Mouse (Mus musculus) mesoderm, embryonic 11.5 days (tissue): ENCODE data around the gene Per1.
A peak's percentile ranks its signal among the peaks of the same experiment; 100 is the strongest.

ENCODE experiments used
- DNase-seq: peaks from one replicate; pipeline ENCODE4 v3.0.0-alpha.2; 2012; ENCODE audit warnings: low read depth, low spot score

Per1 gene

DNA sequence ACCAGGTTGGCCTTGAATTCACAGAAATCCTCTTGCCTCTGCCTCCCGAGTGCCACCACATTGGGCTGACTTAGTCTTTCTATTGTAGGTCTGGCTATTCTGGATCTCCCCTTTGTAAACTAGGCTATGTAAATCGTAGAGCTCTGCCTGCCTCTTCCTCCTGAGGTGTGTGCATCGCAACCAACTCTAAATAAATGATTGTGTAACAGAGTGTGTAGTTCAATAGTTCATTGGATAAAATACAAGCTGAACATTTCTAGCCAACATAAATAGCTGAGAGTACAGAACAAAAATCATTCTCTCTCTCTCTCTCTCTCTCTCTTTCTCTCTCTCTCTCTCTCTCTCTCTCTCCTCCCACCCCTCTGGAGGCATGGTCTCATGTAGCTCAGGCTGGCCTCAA lies 19.6 kb downstream of the Per1 start:
- no peak for DNase-seq

DNA sequence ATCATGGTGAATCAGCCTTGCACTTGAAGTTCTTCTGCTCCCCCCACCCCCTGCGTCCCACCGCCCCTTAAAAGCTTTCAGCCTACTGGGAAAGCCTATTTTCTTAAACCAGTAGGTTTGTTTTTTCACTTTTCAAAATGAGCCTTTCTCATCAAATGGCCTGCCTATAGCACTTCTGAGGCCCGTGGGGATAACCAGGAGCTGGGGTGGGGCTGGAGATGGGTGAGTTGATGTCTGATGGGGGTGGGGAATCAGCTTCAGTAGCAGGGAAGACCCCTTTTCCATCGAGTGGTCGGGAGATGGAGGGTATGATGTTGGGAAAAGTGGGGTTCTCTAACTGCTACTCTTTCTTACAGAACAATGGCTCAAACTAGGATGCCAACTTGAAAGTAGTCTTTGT lies 21.8 kb downstream of the Per1 start:
- no peak for DNase-seq

DNA sequence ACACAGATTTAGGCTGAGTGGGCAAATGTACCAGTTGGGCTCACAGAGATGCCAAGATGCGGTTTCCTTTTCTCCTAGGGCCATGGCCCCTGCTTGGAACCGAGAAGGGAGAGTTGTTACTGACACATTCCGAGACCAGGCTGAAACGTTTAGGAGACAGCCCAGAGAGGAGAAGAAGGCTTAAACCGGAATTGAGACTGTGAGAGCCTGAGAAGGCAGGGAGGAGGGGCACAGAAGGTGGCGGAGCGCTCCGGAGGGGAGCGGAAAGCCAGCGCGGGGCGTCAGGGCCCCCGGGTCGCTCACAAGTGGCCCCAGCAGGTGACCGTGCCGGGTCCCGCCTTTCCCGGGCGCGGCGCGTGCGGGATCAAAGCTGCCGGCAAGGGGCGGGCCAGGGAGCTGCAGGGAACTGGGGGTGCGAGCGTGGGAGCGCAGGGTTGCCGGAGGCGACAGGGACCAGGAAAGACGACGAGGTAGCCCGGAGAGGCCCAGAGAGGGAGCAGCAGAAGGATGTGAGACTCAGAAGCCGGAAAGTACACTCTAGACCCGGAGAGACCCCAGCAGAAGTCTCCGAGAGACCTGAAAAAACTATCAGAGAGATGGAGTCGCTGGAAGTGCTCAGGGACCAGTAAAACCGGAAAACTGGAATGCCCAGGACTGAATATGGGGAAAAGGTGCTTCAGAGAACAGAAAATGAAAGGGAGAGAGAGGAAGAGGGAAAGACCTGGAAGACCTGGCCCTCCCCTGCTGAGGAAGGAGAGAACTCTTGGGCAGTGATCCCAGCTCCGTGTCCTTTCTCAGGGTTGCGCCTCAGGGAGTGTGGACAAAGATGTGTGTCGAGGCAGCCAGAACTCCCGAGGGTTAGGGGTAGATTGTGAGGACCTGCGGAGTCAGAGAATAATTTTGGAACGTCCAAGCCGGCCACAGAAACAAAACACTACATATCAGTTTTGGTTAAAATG lies 23.0 kb downstream of the Per1 start:
- peak; percentile 66 for DNase-seq

DNA sequence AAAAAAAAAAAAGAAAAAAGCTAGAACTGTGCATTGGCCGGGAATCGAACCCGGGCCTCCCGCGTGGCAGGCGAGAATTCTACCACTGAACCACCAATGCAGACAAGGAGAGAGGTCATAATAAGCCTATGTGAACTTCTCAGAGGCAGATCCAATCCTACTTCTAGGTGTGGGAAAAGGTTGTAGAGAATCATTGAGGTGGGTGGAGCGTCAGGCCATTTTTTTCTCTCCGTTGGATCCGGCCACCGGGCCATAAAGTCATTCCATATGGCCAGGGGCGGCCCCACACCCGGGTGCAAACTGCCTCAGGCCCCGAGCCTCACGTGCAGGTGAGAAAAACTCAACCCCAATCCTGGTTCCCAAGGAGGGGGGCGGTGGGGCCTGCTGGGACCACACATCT lies 23.7 kb downstream of the Per1 start:
- peak; percentile 86 for DNase-seq

DNA sequence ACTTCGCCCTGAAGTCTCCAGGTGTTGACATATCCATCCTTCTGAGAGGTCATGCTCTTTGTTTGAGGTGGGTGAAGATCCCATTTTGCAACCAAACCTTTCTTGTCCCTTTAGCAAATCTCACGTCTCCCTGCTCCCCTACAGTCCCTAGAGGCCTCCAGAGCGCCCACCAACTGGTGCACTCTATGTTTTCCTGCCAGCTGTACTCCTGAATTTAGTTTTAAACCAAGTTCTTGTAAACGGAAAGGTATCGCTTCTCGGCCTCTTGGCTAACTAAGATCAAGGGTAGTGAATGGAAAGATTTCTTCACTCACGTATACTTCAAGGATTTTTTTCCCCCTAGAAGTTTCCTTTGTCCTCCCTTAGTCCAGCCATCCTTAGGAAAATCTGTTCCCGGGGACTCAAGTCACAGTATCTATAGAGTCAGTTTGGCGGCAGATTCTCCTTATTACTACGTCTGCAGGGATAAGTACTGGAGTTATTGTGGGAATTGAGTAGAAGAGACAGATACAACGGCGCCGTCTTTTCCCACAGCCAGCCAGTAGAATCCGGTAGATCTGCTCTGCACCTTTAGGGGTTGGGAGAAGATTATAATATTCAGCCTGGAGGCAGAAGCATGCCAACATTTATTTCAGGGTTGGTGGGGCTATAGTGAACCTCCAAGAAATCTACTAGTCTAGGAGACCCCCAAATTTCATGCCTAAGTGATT lies 24.6 kb downstream of the Per1 start:
- no peak for DNase-seq

DNA sequence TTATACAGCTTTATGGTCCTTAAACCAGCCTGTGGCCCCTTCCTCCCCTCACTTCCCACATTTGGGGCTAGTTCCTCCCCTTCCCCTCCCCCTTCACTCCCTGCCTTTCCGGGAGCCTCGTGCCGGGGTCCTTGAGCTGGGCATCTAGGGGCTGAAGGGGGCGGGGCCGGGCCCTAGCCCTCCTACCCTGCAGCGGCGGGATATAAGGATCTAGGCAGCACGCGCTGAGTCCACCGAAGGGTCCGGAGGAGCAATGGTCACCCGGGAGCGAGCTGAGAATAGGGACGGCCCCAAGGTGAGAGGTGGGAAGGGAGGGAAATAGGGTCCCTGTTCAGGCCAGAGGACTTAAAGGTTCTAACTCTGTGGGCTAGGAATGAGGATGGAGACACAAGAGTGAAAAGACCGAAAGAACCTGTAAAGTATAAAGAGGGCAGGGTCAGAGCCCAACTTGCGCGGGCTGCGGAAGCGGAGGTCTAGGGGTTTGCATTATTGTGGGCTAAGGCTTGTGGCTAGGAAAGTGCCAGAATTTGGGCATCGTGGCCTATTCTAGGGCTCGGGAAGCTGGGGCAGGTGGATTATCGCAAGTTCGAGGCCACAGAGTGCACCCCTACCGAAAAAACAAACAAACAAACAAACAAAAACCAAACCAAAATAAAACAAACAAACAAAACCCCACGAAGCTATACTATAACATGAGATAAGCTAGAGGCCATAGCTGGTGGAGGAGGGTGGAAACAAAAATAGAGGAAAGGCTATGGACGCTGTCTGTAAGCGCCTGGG lies 25.4 kb downstream of the Per1 start, which contains the start of gene Hes7:
Gene Hes7 (plus strand): TSS at position 184 of the 780 bp plus-strand sequence.
- peak; percentile 63 for DNase-seq

DNA sequence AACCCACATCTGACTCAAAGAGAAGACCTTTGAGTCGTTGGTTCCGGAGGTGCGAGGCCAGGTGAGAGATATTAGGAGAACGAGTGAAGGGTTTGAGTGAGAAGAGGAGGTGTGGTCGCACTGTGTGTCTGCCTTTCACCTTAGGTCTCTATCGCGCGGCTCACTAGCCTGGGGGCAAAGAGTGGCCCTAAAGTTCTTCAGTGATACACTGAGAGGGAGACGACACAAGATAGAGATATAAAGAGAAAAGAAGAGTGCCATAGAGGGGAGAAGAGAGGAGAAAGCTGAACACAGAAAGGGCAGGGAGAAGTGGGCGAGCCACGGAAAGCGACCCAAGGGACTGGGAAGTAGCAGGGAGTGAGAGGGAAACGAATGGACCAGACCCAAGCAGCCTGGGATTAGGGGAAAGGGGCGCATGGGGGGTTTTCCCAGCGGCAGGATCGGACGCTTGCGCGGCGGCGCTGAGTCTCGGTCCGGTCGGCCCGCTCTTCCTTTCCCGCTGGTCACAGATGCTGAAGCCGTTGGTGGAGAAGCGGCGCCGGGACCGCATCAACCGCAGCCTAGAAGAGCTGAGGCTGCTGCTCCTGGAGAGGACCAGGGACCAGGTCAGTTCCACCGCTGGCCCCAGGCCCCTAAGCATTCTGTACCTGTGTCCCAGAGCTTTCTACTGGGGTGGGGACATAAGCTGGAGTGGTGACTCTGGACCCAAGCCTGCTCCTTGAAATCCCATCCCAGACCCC lies 26.2 kb downstream of the Per1 start:
- DNase-seq: peak; percentile 19

DNA sequence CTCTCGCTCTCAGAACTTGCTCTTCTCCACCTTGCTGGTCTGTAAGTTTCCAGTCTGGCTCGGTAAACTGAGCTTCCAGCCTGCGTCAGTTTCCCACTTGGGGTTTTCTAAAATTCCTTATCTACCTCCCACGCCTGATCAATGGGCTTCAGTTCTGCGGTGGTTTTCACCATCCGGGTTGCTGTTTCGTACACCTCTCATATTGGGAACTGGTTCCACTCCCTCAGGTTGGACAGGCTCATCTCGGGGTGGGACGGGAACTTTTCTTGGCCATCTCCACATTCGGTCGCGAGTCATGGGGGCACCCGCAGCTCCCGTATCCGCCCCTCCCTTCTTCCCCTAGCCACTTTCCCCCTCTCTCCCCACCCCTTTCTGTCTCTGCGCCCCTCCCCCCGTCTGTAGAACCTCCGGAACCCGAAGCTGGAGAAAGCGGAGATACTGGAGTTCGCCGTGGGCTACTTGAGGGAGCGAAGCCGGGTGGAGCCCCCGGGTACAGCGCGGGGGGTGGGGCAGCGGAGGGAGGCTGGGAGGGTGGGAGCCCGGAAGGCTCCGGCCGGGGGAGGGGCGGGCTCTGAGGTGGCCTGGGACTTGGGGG lies 26.8 kb downstream of the Per1 start:
- no peak for DNase-seq

DNA sequence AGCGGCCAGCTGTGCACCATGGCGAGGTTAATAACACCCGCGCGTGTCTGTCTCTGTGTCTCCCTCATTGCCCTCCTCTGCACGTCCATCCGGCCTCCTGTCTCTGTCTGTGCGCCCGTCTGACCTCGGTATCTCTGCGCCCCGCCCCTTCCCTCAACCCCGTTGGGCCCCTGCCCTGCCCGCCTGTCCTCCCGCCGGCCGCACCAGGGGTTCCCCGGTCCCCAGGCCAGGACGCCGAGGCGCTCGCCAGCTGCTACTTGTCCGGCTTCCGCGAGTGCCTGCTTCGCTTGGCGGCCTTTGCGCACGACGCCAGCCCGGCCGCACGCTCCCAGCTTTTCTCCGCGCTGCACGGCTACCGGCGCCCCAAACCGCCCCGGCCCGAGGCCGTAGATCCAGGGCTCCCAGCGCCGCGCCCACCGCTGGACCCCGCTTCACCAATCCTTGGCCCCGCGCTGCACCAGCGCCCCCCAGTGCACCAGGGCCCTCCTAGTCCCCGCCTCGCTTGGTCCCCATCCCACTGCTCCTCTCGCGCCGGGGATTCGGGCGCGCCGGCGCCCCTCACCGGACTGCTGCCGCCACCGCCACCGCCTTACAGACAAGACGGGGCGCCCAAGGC lies 27.4 kb downstream of the Per1 start, which contains the start of gene 9130213A22Rik:
Gene 9130213A22Rik (minus strand): TSS at position 254 of the 616 bp plus-strand sequence.
- DNase-seq: peak; percentile 84

DNA sequence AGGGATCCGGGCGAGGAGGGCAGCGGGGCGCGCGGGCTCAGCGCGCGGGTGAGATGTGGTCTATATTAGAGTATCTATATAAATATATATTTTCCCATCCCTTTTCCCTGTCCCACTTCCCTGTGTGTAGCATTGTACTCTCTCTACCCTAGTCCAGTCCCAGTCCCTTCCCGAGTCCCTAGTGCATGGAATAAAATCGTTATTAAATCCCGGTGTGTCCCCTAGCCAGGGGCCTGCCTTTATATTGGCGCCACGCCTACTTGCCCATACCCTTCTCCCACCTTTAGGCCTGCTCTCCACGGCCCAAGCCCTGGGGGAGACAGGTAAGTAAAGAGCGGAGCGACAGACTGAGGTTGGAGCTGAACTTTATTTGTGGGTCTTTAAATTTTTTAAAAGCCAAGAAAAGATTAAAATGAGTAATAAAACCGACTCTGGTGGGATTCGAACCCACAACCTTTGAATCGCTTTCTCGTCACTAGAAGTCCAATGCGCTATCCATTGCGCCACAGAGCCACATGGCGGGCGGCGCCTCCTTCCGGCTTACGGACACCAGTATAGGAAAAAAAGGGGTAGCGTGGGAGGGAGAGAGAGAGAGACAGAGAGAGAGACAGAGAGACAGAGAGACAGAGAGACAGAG lies 28.2 kb downstream of the Per1 start:
- DNase-seq: peak; percentile 94

DNA sequence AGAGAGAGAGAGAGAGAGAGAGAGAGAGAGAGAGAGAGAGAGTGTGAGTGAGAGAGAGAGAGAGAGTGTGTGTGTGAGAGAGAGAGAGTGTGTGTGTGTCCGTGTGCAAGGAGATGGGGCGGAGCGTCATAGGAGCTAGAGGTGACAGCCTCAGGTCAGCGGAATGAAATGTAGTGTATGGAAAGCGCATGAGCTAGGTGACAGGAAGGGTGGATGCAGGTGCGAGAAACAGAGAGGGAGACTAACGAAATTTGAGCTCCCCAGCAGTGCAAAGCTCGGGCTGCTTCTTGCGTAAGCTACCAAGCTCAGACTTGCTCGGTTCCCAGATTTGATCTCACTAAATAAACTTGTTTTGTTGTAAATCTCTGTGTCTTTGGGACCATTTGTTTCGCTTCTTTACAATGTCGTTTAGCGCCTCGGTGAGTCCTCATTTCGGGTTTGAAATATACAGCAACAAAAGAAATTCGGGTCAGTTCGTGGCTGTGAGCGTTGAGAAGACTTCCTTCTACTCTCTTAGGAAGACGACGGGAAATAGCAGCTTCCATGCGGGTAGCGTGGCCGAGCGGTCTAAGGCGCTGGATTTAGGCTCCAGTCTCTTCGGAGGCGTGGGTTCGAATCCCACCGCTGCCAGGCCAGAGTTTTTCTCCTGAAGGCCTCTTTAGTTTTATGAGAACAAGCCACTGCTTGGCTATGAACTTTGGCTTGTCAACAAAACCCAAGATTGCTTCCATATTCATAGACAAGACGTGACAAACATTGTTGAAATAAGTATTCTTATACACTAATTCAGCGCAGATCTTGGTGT lies 28.9 kb downstream of the Per1 start:
- peak; percentile 95 for DNase-seq

DNA sequence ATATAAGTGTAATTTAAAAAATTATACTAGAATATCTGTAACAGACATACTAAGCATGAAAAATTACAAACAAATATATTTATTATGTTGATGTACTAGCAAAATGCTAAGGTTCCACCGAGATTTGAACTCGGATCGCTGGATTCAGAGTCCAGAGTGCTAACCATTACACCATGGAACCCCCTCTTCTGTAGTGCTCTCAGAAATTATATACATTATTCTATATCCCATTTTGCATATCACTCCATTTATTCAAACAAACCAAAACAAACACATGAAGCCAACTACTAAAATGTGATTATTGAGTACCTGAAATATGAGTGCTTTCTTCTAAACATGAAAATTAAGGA lies 29.5 kb downstream of the Per1 start:
- peak; percentile 88 for DNase-seq

DNA sequence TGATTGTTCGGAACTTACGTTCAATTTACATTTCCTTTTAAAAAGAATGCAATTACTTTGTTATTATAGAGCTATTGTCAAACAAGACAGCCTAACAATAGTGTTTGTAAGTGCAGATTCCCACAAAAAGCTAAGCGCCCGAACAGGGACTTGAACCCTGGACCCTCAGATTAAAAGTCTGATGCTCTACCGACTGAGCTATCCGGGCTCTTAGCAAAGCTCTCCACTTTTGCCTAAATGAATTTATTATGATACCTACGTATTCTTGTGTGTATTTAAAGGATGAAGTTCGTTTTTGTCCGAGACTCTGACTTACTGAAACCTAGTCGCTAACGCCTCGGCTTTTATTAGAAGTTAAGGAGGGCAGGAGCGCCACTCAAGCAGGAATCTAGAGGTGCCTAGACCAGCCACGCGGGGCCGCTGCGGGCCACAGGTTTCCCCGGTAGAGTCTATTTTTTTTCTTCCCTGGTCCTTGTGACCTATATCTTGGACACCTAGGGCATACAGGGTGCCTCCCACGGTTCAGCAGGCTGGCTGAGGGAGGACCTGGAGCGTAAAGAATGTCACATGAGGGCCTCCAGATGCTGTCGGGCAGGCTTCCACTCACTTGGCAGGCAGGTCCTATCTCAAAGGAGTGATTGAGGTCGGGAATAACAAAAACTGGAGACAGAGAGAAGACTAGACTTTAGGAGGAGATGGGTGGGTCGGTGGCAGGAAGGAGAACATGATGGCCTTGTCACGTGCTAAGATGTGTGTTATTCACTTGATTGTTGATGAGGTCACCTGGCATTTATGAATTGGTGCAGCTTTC lies 30.2 kb downstream of the Per1 start:
- DNase-seq: peak; percentile 91

DNA sequence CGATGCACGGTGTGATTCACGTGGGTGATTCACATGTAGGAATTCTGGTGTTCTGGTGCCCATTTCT lies 30.7 kb downstream of the Per1 start, which contains the start of gene Aloxe3:
Gene Aloxe3 (plus strand): TSS at position 45 of the 67 bp plus-strand sequence.
- DNase-seq: no peak

DNA sequence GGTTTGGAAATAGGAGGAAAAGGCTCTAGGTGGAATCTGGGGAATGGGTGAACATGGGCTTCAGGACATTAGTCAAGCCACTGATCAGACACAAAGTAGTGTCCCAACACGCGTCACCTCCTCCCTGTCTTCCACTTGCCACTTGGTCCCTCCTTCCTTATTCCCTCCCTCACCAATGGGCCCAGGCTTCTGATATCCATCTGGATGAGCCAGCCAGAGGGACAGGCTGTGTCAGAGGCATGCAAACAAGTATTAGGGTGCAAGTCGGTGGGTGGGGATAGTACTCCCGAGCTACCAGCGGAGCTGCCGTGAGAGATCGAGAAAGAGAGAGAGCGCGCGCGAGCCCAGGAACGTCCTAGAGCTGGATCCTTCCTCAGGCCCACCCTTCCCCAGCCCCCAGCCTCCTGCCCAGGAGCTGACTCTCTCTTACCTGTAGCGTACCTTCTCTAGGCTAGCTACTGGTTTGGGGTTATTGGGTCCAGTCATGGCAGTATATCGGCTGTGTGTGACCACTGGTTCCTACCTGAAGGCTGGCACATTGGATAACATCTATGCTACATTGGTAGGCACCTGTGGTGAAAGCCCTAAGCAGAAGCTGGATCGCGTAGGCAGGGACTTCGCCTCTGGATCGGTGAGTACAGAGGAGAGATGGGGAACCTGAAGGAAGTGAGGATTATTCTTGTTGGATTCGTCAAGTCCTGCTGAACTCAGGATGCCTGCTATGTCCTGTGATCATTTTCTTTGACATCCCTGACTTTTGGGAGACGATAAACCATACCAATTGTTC lies 31.1 kb downstream of the Per1 start:
- peak; percentile 6 for DNase-seq

DNA sequence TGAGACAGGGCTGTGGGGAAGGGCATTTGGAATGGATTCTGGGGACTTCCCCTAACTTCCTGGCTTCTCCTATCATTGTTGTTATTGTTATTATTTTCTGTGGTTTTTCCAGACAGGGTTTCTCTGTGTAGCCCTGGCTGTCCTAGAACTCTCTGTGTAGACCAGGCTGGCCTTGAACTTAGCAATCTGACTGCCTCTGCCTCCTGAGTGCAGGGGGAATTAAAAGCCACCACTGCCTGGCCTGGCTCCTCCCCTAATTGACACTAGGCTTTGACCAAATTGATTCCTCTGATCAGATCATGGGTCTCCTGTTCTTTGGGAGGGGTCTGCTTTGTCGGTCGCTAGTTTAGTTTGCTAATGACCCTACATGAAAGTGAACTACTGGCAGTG lies 31.7 kb downstream of the Per1 start:
- no peak for DNase-seq

DNA sequence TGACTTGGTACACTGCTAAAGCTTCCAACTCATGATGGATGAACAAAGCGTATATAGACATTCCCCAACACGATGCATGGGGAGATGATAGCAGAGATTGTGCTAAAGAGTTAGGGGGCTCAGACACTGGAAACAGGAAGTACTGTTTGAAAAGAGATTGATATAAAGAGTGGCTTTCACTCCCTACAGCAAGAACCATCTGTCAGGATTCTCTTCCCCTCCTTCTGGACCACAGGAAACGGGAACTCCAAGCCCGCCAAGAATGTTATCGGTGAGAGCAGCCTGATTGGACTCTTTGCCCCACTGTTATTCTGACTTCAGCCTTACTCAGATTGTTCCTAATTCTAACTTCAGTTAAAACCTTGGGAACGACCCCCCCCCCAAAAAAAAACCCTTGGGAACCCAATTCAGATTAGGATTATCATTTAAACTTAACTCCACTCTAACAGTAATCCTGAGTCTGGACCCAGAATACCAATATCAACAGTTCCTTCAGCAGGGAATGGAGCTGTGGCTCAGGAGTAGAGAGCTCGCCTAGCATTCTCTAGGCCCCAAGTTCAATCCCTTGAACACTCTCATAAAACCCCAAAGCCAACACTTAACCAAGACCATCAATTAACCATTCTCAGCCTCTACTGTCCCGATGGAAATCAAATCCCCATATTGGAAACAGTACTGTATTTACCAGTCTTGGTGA lies 33.6 kb downstream of the Per1 start:
- DNase-seq: no peak
